Mouse (Mus musculus) CD4-positive, CD25-positive, alpha-beta regulatory T cell, adult 4 months (primary cell): ENCODE measurements around the gene Lrba. TPM values are rescaled to one million over a fixed set of nuclear protein-coding genes. Genes with fewer than 3 reads are reported as not detected.
A peak's percentile ranks its signal among the peaks of the same experiment; 100 is the strongest.

Source experiments
- ATAC-seq: one replicate; pipeline ENCODE4 v1.8.0; 2017
- polyA plus RNA-seq, 2 experiments: library from polyadenylated mRNA; unstranded; fragments of 100-300 nt; shearing (Covaris generic); gene quantifications; one replicate each; pipeline ENCODE4 v1.2.1; 2017

Gene Lrba
- polyA plus RNA-seq, 2 experiments from 2014 or later = 13.4 to 14.0 TPM

- no peak for ATAC-seq
These were observed 464.8 kb downstream of the Lrba start for GRCm38 (mm10) chr3:86689305-86689704.

GRCm38 (mm10) chr3:86692779-86693178, 468.3 kb downstream of the Lrba start:
- ATAC-seq = no peak

DNA sequence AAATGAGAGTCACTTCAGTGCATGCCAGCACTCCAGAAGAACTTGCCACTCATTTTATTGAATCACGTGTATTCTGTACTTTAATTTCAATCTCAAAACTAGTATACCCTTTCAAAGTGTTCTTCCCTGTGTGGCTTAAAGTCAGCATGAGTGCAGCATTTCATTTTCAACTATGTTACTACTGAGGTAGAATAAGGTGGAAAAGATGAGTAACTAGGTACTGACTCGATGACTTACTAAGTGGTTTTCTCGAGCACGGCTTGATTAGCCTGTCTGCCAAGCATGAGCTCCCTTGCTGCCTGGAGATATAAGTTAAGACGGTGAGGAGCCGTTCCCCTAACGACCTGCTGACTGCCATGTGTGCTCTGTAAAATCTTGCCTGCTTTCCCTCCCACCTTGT, 469.1 kb downstream of the Lrba start:
- no peak for ATAC-seq

DNA sequence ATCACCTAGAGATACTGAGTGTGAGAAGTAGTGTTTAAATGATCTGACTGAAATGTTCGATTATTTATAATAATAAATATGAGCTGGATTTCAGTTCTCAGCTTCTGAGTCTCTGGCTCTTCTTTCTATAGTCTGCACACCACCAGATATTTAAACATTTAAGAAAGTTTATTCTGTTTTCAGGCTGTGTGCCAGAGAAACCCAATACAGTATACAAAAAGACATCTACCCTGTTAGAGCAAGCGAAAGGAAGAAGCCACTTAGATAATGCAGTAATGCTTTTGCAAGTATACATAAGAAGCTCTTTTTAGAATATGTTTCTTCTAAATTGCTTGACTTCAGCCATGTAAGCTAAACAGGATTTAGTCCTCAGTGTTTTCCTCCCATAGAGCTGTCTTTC, 474.5 kb downstream of the Lrba start:
- no peak for ATAC-seq

DNA sequence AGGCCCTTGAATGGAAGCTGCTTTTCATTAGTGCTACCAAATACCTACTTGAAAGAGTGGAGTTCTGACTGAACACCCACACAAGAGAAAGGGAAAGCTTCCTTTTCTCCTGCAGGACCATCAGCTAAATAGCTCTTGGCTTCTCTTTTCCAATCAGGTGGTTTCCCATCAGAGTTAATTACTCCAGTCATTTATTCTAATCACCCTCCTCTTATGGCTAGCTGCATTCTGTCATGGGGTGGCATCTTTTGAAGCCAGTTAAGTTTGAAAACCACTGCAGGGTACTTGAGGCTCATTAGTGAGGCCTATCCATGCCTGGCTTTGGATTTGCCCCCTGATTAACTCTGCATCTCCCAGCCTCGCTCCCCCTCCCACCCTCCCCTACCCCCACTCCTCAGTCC, 476.7 kb downstream of the Lrba start:
- ATAC-seq = no peak

DNA sequence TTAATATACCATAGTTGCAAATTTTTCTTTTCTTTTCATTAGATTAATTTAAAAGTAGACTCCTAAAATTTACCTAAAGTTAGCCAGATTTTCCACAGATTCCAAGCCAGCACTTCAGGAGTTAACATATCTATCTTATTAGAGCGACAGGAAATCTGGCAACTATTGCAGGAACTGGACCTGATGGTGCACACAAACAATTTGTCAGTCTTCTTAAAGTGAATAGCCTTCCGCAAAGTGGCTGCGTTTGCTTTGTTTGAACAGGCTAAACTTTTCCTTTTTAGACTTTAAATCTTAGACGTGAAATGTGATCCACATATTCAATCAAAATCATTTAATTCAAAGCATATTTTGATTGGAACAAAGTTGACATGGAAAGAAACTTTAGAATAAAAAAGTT, 485.0 kb downstream of the Lrba start:
- ATAC-seq = no peak

DNA sequence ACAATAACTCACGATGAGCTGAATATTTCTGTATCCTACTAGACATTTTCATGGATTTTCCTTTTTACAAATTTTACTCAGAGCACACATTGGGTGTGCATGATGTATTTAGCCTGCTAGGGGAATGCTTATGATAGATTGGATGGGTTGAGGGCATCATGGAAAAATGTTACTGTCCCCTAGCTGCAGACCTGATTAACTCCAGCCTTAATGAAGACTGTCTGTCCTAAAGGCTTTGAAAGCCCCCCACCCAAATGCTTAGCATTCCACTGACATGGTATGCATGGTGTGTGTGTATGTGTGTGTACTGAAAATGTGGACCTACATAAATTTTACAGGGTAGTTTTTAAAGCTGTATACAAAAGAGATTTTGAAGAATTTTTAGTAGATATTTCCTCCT, 487.1 kb downstream of the Lrba start:
- no peak for ATAC-seq

- no peak for ATAC-seq
These were observed 488.3 kb downstream of the Lrba start for GRCm38 (mm10) chr3:86712758-86713157.

- no peak for ATAC-seq
These were observed 490.0 kb downstream of the Lrba start for GRCm38 (mm10) chr3:86714446-86714845.

GRCm38 (mm10) chr3:86723415-86724298, 499.2 kb downstream of the Lrba start:
- ATAC-seq = no peak

- ATAC-seq = no peak
These were observed 500.6 kb downstream of the Lrba start for GRCm38 (mm10) chr3:86725113-86725512.

DNA sequence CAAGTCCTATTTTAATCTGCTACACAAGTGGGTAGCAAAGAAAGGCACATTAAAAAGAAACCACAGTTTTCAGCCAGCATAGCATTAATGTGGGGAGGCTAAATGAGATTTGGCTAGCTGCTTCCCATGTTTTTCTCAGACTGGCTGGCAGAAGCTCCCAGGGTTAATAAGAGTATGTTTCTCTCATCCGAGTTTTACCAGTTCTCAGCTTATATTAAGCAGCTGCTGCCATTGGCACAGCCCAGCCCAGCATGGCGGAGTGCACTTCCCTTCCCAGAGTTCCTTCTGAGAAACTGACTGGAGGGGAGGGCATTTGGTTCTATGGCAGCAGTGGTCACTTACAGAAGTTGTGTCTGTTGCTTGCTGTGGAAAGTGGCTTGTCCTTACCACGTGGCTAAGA, 514.4 kb downstream of the Lrba start:
- ATAC-seq = no peak

DNA sequence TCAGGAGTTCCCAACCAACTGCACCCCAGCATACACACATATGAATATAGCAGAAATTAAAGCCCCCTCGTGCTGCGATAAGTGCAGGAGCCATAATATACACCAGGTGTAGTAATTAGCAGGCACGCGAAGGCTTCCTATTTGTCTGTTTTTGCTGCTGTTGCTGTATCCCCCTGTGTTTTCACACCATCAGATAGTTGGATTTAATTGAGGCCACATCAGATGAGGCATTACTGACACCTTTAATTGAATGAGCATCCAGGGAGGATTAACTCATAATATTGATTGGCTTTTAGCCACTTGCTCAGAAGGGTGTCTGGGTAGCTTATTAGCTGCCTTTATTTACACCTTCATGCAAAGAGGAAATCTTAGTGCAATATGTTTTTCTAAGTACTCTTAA, 515.3 kb downstream of the Lrba start:
- no peak for ATAC-seq

DNA sequence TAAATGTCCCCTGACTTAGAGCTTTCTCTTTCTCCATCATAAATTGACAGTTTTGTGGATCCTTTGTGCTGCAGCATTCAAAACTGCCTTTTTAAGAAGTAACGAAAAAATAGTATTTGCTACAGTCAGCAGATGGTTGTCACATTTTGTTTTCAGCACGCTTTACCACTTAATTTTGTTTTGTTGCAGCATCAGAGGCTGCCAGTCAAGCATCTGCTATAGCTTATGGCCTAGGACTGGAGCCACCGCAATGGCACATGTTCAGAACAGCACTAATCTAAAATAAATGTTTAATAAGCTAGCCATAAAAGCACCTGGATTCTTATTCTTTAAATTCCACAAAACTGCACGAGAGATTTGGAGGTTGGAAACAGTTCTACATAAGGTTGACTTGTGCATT, 520.9 kb downstream of the Lrba start:
- ATAC-seq = no peak

GRCm38 (mm10) chr3:86745769-86746512, 521.5 kb downstream of the Lrba start:
- ATAC-seq = no peak

DNA sequence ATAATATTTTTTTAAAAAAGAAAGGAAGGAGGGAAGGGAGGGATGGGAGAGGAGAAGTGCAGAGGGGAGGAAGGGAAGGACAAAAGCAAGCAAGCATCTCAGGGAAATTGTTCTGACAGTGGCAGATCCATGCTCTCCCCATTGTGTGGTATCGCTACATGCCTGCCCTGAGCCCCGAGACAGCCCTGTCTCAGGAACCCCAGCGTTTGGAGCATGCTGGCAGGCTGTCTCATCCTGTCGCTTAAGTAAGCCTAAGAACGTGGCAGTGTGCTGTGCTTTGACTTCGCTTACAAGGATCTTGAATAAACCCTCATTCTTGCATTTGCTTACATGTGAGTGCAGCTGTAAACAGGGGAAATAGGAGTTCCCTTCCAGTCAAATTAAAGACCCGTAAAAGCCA, 526.2 kb downstream of the Lrba start:
- no peak for ATAC-seq

DNA sequence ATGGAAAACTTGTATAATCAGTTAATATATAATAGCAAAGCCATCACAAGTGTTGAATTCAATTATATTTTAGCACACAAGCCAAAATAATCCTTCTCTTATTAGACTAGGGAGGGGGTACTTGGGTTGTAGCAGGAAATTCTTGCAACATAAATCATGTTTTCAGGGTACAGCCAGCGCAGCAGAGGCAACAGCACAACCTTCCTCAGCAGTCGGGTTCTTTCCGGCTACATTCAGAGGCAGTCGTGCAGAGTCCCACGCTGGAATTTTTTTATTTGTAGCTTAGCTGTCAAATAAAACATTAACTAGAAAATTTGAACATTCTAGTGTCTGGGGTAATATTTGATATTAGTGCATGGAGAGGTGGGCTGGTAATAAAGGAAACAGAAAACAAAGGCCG, 529.7 kb downstream of the Lrba start:
- no peak for ATAC-seq

GRCm38 (mm10) chr3:86754595-86755557, 530.4 kb downstream of the Lrba start:
- no peak for ATAC-seq

DNA sequence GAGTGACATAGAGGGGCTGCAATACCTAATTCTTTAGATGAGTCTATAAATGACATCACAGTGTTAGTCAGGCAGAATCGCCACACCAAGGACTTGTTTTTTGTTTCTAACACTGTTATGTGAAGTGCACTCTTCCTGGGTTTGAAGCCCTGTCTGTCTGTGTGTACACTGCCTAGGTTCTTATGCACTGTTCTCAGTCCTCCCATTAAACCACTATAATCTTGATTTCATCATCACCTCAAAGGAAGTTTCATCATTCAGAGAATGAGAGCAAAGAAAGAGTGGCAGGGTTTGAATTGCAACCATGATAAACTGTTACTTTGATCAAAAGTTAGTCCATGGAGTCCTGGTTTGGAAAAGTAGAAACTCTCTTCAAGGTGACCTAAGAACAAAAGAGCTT, 532.1 kb downstream of the Lrba start:
- ATAC-seq = no peak

DNA sequence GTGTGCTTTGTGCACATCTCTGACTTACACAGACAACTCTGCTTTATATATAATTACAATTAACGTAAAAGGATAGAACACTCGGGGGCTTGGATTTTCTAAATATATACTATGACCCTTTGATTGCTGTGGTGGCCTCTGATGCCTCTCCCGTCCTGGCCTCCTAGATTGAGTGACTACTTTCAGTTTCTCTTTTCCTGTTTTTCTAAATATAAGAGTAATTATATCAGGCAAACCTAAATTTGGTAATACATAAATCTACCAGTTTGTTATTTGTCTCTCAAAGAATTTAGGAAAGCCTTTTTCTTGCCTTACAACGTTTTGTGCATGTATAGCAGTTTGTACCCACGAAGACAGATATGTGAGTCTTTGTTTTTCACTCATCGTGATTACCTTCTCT, 534.2 kb downstream of the Lrba start:
- ATAC-seq = peak; percentile 65

- no peak for ATAC-seq
These were observed 534.9 kb downstream of the Lrba start for GRCm38 (mm10) chr3:86759383-86759782.

- no peak for ATAC-seq
These were observed 535.4 kb downstream of the Lrba start for GRCm38 (mm10) chr3:86759834-86760233.

DNA sequence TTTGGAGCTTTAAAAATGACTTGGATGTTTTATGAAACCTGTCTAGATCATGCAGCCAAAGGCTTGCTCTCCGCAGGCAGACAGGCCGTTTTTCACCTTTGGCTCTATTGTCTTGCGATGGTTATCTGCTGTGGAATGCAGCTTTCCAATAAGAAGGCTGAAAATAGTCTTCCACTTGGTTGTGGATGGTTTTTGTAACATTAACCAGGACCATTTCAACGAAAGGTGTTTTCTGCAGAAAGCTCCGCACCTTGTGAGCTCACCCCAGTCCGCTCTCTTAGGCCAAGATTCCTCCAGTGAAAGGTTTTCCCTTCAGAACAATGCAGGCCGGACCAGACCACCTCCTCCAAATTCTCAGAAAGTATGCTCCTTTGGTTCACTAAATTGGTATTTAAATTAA, 536.0 kb downstream of the Lrba start:
- no peak for ATAC-seq
